Mouse (Mus musculus) neutrophil, adult 59 days (primary cell): ENCODE measurements around the gene Gm28102. TPM values are rescaled to one million over a fixed set of nuclear protein-coding genes. Genes with fewer than 3 reads are reported as not detected.

Experiments used
- total RNA-seq, 2 experiments: library from RNA; stranded (reverse); gene quantifications; 1 replicate in 1 of 2; 2 replicates in 1 of 2; pipeline ENCODE4 v1.2.4; 2023

Gm28102 gene
- not detected for total RNA-seq

DNA sequence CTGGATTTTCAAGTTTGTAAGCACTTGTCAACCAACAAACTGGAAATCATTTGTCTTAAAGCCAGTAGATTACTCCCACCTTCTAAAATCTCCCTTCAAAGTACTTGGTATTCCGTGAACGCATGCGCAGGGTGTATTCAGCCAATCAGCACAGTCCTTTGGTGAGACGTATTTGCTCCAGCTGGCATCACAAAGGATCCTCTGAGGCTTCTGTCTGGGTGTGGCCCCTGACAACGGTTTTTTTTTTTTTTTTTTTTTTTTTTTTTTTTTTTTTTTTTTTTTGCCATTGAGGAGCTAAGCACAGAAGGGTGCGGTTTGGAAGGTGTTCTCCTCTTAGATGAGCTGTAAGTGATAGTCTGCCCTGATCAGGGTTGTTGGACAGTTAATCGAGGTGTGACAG is at the start of gene Gm28102:
TSS of gene Gm28102 (plus strand) at position 301 of the 400 bp plus-strand sequence.

